In the genomic region with DNA sequence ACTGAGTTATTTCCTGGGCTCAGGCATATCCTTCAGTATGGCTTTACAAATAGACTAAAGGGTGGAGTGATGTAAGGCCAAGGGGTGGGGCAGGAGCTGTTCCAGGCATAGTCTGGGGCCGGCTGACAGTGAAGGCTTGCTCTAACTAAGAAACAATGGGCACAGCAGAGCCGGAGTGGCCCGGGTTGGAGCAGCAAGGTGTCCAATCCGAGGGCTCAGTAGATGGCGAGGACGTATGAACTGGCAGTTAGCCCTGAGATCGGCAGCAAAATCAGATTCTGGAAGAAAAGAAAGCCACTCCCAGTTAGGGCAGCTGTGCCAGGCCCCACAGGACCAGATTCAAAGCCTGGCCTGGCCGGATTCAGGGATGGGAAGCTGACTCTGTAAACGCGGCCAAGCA, we compare ENCODE assay signal across 9 mouse cellular contexts.
DNase-seq lines count a peak whose midpoint lies in the region; ATAC-seq and TF ChIP-seq lines count a peak whose summit lies in the region.
"Had no signal": no experiment of that assay in that cellular context is flagged by ENCODE, and none has a peak within 500 bp of the region (broad histone marks: within the 10 kb centered on the region; RNA-seq: fewer than 3 reads in every experiment).

No protein-coding gene starts in this region.

- H3K9ac ChIP-seq in forebrain, embryonic 13.5 days: no peak overlapping the region
- H3K9ac ChIP-seq in intestine, postnatal 0 days (ENCODE audit: low read depth, low read length): no peak overlapping the region
- H3K9ac ChIP-seq in neural tube, embryonic 15.5 days (replicated peaks): no peak overlapping the region
- H3K9ac ChIP-seq: liver, embryonic 15.5 days had no signal

- no peaks in the 10 kb centered on the region for H3K9me3 ChIP-seq in forebrain, embryonic 13.5 days (replicated peaks)
- no peaks in the 10 kb centered on the region for H3K9me3 ChIP-seq in intestine, postnatal 0 days (ENCODE audit: control insufficient read depth)
- no peaks in the 10 kb centered on the region for H3K9me3 ChIP-seq in neural tube, embryonic 15.5 days (replicated peaks)
- H3K9me3 ChIP-seq: liver, embryonic 15.5 days had no signal

- H3K4me1 ChIP-seq in forebrain, embryonic 13.5 days: no peaks in the 10 kb centered on the region; the same call in 1 of the 2 replicates
- H3K4me1 ChIP-seq in intestine, postnatal 0 days (replicated peaks; ENCODE audit: control insufficient read depth, insufficient read depth, low read length): no peaks in the 10 kb centered on the region
- H3K4me1 ChIP-seq in neural tube, embryonic 15.5 days: 0 out of 2 replicates have a peak, but pooled peaks cover 8% of the 10 kb centered on the region

- TF ChIP-seq CTCF in intestine, postnatal 0 days (IDR thresholded peaks at IDR 0.05; ENCODE audit: low read depth): no peak
- no peak for TF ChIP-seq CTCF in left cerebral cortex, adult 2 months (IDR thresholded peaks at IDR 0.05)

- ATAC-seq in frontal cortex, adult (ENCODE audit: low TSS enrichment): 0 out of 2 replicates have a peak, but pooled peaks have one; percentile 35
- ATAC-seq in forebrain, embryonic 13.5 days: peak; percentile 78
- peak; percentile 65 for ATAC-seq in intestine, postnatal 0 days
- peak; percentile 56 for ATAC-seq in neural tube, embryonic 15.5 days (ENCODE audit: low FRiP score)

- H3K27ac ChIP-seq in forebrain, embryonic 13.5 days: no peak overlapping the region
- H3K27ac ChIP-seq in intestine, postnatal 0 days (ENCODE audit: low read depth, low read length): no peak overlapping the region
- no peak overlapping the region for H3K27ac ChIP-seq in neural tube, embryonic 15.5 days (replicated peaks)
- H3K27ac ChIP-seq in left cerebral cortex, adult 2 months: no peak overlapping the region
- H3K27ac ChIP-seq: liver, embryonic 15.5 days had no signal

- 29% methylated on average over 10 of the region's 10 CpGs for WGBS in forebrain, embryonic 13.5 days
- whole genome bisulfite sequencing in intestine, postnatal 0 days: 42% methylated on average over 10 of the region's 10 CpGs
- 36% methylated on average over 10 of the region's 10 CpGs for WGBS in neural tube, embryonic 15.5 days

- no peak for DNase-seq in frontal cortex, adult 2 months (ENCODE audit: extremely low spot score in 1 of 2, low spot score in 1 of 2)
- DNase-seq in 3134 (ENCODE audit: extremely low read depth, insufficient read length, low spot score): peak; percentile 88
- no peak for DNase-seq in thymus, postnatal 0 days (ENCODE audit: low spot score)
- DNase-seq in left cerebral cortex, adult 2 months (ENCODE audit: extremely low spot score in 1 of 2, low spot score in 2 of 2): no peak

- H3K4me2 ChIP-seq in forebrain, embryonic 13.5 days: 0 out of 2 replicates have a peak overlapping the region, but pooled peaks have one; percentile 15
- 0 out of 2 replicates have a peak overlapping the region, but pooled peaks have one; percentile 17 for H3K4me2 ChIP-seq in intestine, postnatal 0 days (replicated peaks; ENCODE audit: low read depth)
- H3K4me2 ChIP-seq in neural tube, embryonic 15.5 days: no peak overlapping the region
- H3K4me2 ChIP-seq: liver, embryonic 15.5 days had no signal

- no peak overlapping the region for H3K4me3 ChIP-seq in forebrain, embryonic 13.5 days
- H3K4me3 ChIP-seq in intestine, postnatal 0 days (ENCODE audit: low read depth, low read length): no peak overlapping the region
- no peak overlapping the region for H3K4me3 ChIP-seq in neural tube, embryonic 15.5 days (replicated peaks)
- H3K4me3 ChIP-seq in left cerebral cortex, adult 2 months: no peak overlapping the region
- H3K4me3 ChIP-seq: liver, embryonic 15.5 days had no signal

- H3K27me3 ChIP-seq in forebrain, embryonic 13.5 days: peaks cover 10% of the 10 kb centered on the region; the same call in 1 of the 2 replicates
- H3K27me3 ChIP-seq in intestine, postnatal 0 days (replicated peaks; ENCODE audit: control insufficient read depth, insufficient read depth, low read length): no peaks in the 10 kb centered on the region
- H3K27me3 ChIP-seq in neural tube, embryonic 15.5 days (replicated peaks): no peaks in the 10 kb centered on the region
- H3K27me3 ChIP-seq: liver, embryonic 15.5 days had no signal

- no peaks in the 10 kb centered on the region for H3K36me3 ChIP-seq in forebrain, embryonic 13.5 days (ENCODE audit: poor library complexity, severe bottlenecking)
- H3K36me3 ChIP-seq in intestine, postnatal 0 days (ENCODE audit: control insufficient read depth, insufficient read depth): no peaks in the 10 kb centered on the region
- H3K36me3 ChIP-seq in neural tube, embryonic 15.5 days: no peaks in the 10 kb centered on the region
- H3K36me3 ChIP-seq: liver, embryonic 15.5 days had no signal

- intact Hi-C loops in left cerebral cortex, adult 2 months (cut with DNase I): no loop called here
